Mouse (Mus musculus) megakaryocyte, adult 5-6 weeks (primary cell): ENCODE results near the gene Plekha1. TPM values are rescaled to one million over a fixed set of nuclear protein-coding genes. Genes with fewer than 3 reads are reported as not detected.
A peak's percentile ranks its signal among the peaks of the same experiment; 100 is the strongest.

Experiments
- ATAC-seq: 2 replicates; pipeline ENCODE4 v1.8.0; 2016; ENCODE audit warnings: mild to moderate bottlenecking, inconsistent platforms; ENCODE audit not compliant: poor library complexity, severe bottlenecking
- total RNA-seq, 2 experiments: library from RNA; stranded (forward) in 1 of 2; stranded (reverse) in 1 of 2; fragments of 153-499, 151-499 nt in 1 of 2; fragments of 221-1000, 200-1000 nt in 1 of 2; gene quantifications; 2 replicates each; pipeline versions ENCODE4 v1.2.3 to v1.2.4; 2015 to 2017

Plekha1 gene
- total RNA-seq (2015) (36.5 and 38.9 TPM in 2 replicates), total RNA-seq (2017) (56.6 and 57.7 TPM in 2 replicates)

DNA sequence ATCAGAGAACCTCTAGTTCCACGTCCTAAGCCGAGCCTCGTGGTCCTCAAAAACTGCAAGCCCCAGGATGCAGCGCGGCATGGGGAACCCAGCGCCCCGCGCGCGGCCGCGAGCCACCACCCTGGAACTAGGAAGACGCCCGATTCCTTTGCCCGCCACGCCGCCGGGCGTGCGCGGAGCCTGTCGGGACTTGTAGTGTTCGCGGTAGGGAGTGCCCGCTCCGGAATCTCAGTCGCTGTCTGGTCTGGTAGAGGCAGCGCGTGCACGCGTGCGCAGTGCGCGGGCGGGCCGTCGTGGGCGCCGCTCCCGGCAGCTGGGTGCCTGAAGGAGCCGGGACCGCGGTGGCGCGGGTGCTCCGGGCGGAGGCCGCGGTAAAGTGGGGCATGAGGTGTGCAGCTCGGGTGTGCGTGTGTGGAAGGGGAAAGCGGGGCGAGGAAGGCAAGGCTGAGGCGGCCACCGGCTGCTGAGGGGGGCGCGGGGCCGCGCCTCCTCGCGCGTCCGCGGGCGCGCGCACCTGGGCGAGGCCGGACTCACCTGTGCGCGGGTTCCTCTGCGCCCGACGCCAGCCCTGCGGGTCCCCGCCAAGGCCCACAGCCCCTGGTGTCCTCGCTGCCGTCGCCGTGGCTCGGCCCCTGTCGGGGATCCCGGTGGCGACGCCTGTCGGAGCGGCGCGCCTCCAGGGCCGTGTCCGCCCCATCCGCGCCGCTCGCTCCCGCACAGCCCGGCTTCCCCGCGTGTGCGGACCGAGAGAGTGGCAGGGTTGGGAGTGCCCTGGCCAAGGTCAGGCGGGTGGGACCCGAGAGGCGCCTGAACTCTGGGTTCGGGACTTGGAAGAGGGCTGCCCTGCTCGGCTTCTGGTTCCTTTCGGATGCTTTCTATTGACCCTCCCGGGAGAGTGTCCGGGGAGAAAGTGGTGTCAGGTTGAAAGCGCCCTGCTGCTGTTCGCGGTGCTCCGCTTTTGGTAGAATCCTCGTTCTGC, at the start of gene Plekha1:
Gene Plekha1 (plus strand): TSS at position 144 of the 979 bp plus-strand sequence.
- peak; percentile 98 for ATAC-seq

DNA sequence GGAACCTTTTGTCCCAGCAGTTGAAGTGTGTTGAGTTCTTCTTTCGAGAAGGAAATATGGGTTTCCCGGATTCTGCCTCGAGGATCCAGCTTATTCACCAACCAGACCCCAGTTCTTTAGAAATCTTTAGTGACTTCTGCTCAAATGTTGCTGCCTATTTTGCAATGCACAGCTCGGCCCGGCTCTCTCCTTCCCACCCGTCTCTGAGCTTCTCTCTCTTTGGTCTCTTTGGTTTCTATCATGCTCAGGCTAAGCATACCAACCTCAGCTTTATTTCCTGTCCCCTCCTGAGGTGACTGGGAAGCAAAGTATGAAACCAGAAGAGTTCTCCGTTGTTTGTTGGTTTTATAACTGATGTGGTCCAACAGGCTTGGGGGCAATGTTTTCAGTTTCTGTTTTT, 49.3 kb upstream of the Plekha1 start:
- peak; percentile 56 for ATAC-seq

DNA sequence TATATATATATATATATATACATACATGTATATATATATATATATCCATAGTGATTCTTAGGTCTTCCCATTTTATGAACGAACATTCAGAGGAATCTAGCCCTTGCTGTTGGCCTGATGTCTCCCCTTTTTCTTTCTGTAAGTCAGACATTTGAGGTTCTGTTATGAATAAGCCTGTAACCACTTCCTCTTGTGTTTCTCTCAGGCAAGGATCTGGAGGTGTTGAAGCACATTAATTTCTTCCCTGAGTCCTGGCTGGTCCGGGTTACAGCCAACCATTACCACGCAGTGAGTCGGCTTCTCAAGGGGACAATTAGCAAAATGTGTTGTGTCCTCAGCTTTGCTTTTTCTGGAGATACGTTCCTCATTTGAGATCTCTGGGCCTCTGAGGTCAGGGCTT, 46.7 kb upstream of the Plekha1 start:
- ATAC-seq, result peak; percentile 36

- ATAC-seq, result no peak
These were observed 45.9 kb upstream of the Plekha1 start for GRCm38 (mm10) chr7:130819624-130820023.

- no peak for ATAC-seq
These were observed 41.6 kb upstream of the Plekha1 start for GRCm38 (mm10) chr7:130823992-130824391.

GRCm38 (mm10) chr7:130826343-130826742, 39.2 kb upstream of the Plekha1 start:
- no peak for ATAC-seq

DNA sequence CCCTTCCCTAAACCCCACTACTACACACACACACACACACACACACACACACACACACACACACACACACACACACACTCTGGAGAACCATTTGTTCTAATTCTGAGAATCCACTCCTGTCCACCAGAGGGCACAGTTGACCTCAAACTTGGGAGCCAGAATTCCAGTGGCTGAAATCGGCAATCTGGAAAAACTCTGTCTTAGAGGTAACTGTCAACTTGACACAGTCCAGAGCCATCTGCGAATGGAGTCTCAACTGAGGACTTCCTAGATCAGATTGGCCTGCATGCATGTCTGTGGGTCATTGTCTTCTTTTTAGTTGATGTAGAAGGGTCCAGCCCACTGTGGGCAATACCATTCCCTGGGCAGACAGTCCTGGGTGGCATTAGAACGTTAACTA, 38.1 kb upstream of the Plekha1 start:
- peak; percentile 42; the same call in 1 of the 2 replicates for ATAC-seq

- peak; percentile 40 for ATAC-seq
These were observed 37.6 kb upstream of the Plekha1 start for GRCm38 (mm10) chr7:130827844-130828403.

DNA sequence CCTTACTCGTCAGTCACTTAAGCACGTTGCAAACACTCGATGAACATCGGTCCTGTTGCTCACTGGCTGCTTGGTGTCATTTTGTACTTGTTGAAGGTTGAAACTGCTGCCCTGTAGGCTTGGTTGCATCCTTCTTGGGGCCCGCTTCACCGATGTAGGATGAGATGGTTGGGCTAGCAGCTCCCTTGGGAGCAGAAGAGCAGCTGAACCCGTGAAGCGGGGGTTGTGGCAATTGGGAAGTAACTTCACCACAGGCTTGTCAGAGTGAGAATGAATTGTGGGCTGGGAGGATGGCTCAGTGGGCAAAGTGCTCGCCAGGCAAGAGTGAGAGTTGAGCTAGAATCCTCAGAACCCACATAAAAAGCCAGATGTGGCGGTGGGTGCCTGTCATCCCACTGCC, 37.1 kb upstream of the Plekha1 start:
- ATAC-seq, result peak; percentile 50

- no peak for ATAC-seq
These were observed 34.0 kb upstream of the Plekha1 start for GRCm38 (mm10) chr7:130831586-130831985.

- ATAC-seq, result peak; percentile 95
These were observed 31.3 kb upstream of the Plekha1 start for GRCm38 (mm10) chr7:130834299-130834698.

DNA sequence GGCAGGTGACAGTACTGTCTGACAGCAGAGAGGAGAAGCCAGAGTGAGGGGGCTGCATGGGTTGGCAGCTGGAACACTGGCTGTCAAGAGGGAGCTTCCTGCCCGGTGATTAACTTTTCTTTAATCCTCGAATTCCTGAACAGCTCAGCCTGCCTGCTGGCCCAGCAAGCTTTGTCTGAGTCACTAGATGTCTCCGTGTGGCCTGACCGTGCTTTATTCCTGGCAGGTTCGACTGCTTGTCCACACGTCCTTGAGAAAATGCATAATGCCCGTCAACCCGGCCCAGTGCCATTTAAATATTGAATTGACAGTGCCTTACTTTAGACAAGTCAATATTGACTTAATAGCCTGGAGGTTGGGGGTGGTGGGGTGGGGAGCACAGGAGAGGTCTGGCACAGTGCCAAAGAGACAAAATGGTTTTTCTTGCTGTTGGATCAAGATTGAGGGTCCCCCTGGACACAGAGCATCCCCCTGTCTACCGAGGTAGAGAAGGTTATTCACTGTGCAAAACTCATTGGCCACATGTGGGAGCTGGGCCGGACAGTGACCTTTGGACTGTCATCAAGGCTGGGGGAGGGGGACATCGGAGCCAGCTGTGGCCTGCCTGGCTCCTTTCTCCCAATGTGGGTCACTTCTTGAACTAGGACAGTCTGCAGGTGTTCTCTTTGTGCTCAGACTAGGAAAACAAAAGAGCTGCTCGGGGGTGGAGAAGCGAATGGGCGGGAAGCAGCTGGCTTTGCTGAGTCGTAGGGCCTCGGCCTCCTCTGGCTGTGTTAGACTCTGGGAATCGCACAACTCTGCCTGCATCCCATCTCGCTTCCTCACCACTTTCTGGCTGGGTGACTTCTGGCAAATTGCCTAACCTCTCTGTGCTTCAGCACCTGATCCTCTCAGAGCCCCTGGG, 30.3 kb upstream of the Plekha1 start:
- ATAC-seq, result no peak

GRCm38 (mm10) chr7:130836066-130836465, 29.5 kb upstream of the Plekha1 start:
- ATAC-seq, result no peak

GRCm38 (mm10) chr7:130837941-130838657, 27.5 kb upstream of the Plekha1 start:
- no peak for ATAC-seq

GRCm38 (mm10) chr7:130838658-130839025, 26.9 kb upstream of the Plekha1 start:
- ATAC-seq, result no peak

- peak; percentile 84 for ATAC-seq
These were observed 26.0 kb upstream of the Plekha1 start for GRCm38 (mm10) chr7:130839380-130840100.

DNA sequence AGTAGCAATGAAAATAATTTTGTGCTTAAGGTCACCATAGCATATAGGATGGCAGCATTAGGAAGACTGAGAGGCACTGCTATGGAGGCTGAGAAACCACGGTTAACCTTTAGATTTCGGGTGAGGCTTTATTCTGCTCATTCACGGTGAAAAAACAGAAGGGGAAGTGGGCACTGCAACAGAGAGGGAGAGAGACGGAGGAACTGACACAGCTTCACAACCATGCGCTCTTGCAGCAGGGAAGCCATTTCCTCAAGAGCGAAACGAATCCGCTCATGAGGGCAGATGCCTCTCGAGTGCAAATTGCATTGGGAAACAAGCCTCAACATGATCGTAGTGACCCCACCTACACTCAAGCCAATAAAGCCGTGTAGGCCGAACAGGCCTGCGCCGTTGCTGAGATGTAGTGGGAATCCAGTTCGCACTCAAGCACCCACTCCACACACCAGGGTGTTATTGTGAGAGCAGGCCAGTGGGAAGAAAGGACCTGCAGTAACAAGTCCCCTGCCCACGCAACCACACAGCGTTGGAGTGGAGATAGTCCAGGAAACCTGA, 18.3 kb upstream of the Plekha1 start:
- peak; percentile 97 for ATAC-seq

- ATAC-seq, result no peak
These were observed 10.8 kb upstream of the Plekha1 start for GRCm38 (mm10) chr7:130854684-130855292.

DNA sequence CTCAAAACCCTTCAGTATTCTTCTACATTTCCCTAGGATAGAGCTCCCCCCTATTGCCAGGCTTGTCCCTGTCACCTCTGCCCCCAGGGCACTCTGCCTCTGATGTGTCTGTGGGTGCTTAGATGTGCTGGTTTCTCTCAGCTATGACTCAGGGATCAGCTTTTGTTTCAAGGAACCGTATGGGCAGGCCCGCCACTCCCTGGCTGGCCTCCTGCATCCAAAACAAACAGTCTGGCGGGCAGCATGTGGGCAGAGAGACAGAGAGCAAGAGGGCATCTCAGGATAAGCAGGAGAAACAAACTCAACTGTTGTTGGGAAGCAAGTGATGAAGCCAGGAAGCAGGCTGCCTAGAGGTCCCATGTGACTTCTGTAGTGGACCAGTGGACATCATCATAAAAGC, 9.9 kb upstream of the Plekha1 start:
- ATAC-seq, result no peak
